In genomic region chr15:10818216-10818615, GRCm38 (mm10) we compare ENCODE assay signal across 8 mouse cellular contexts.
DNase-seq lines count a peak whose midpoint lies in the region.

No protein-coding gene starts in this region.

- peak; percentile 12 to 18 for DNase-seq in cerebellum, postnatal 14 days
- no peak for DNase-seq in cerebellum, adult 11-12 months
- peak; percentile 8 for DNase-seq in ES-CJ7 (ENCODE audit: low read depth, low spot score)
- peak; percentile 77 for DNase-seq in fibroblast of lung, adult 2 months (ENCODE audit: low read depth)
- DNase-seq in heart, postnatal 25 days (ENCODE audit: low spot score): peak; percentile 88
- DNase-seq in limb, embryonic 10.5 days (ENCODE audit: low spot score): no peak
- peak; percentile 11 for DNase-seq in right cerebral cortex, postnatal 14 days
- no peak for DNase-seq in retina, embryonic 14.5 days (ENCODE audit: low spot score)

- no peaks in the 10 kb centered on the region for H3K9me3 ChIP-seq in limb, embryonic 10.5 days (replicated peaks)

- H3K27me3 ChIP-seq in limb, embryonic 10.5 days (ENCODE audit: low read depth, poor library complexity, severe bottlenecking): no peaks in the 10 kb centered on the region

- peaks cover 9% of the 10 kb centered on the region; the same call in 1 of the 2 replicates for H3K4me1 ChIP-seq in limb, embryonic 10.5 days

- H3K36me3 ChIP-seq in limb, embryonic 10.5 days: no peaks in the 10 kb centered on the region

- WGBS in limb, embryonic 10.5 days: 88% methylated on average over 6 of the region's 6 CpGs

- intact Hi-C loops in heart, postnatal 25 days (cut with DNase I): loop anchor here (2.0 to 5.0 kb wide), 4 partner anchors 36 to 103 kb away; partner anchors contain the start of gene Rai14

- H3K27ac ChIP-seq in limb, embryonic 10.5 days: peak overlapping the region; percentile 39; the same call in 1 of the 2 replicates

- no peak overlapping the region for H3K4me3 ChIP-seq in limb, embryonic 10.5 days

Comparison
In these comparisons a context has a peak if more than half of its experiments do, and no peak if none do; other contexts are left out.
1. DNase-seq: peak in cerebellum, postnatal 14 days (2 of 2), ES-CJ7 (single experiment), fibroblast of lung, adult 2 months (single experiment), heart, postnatal 25 days (single experiment) and right cerebral cortex, postnatal 14 days (single experiment); none in cerebellum, adult 11-12 months (single experiment), limb, embryonic 10.5 days (single experiment) and retina, embryonic 14.5 days (single experiment).